Mouse (Mus musculus): ENCODE measurements around the gene Mrgpra2b. TPM values are rescaled to one million over a fixed set of nuclear protein-coding genes. Genes with fewer than 3 reads are reported as not detected.
"Not testable (repeated sequence)": the region's sequence is repeated elsewhere in the genome, so short reads cannot be mapped to it uniquely, and the experiment has no call there.

Mrgpra2b gene
- 0.29 TPM in 1 of 2 replicates, not detected in the other for polyA plus RNA-seq (2014; fragmentation: Nextera tagmentation; extraction: Ambion mirVana)

- H3K9me3 ChIP-seq (ENCODE audit: control insufficient read depth, low read length) = no peaks in the 10 kb centered on the region; the same call in 1 of the 2 replicates
- no peaks in the 10 kb centered on the region for H3K27me3 ChIP-seq (ENCODE audit: control insufficient read depth, insufficient read depth, low read length)
- no peak within 1 kb of the TSS for H3K27ac ChIP-seq (ENCODE audit: low read depth, low read length)
- no peak within 1 kb of the TSS for H3K4me3 ChIP-seq (ENCODE audit: low read depth, low read length)
- no peaks in the 10 kb centered on the region for H3K36me3 ChIP-seq (ENCODE audit: control insufficient read depth, insufficient read depth, low read length)
- no peak within 1 kb of the TSS for H3K9ac ChIP-seq (ENCODE audit: low read length)
- H3K4me1 ChIP-seq (ENCODE audit: control insufficient read depth, insufficient read depth, low read length) = no peaks in the 10 kb centered on the region
- no peak within 1 kb of the TSS for H3K4me2 ChIP-seq
- DNase-seq (ENCODE audit: low spot score, missing footprints) (no peak), ATAC-seq (ENCODE audit: low FRiP score) (no peak)
Observed at GRCm38 (mm10) chr7:47528762-47529161, at the start of gene Mrgpra2b. Gene Mrgpra2b (minus strand): TSS chr7:47528862.

GRCm38 (mm10) chr7:47516379-47516778, 12.3 kb downstream of the Mrgpra2b start:
- Histone ChIP-seq H3K9me3 (ENCODE audit: control insufficient read depth, low read length) (peaks cover 11% of the 10 kb centered on the region; the same call in 1 of the 2 replicates), H3K27ac (ENCODE audit: low read depth, low read length) (no peak overlapping the region), H3K4me2 (no peak overlapping the region), H3K4me1 (ENCODE audit: control insufficient read depth, insufficient read depth, low read length) (no peaks in the 10 kb centered on the region), H3K36me3 (ENCODE audit: control insufficient read depth, insufficient read depth, low read length) (no peaks in the 10 kb centered on the region), H3K4me3 (ENCODE audit: low read depth, low read length) (no peak overlapping the region), H3K9ac (ENCODE audit: low read length) (no peak overlapping the region), H3K27me3 (ENCODE audit: control insufficient read depth, insufficient read depth, low read length) (no peaks in the 10 kb centered on the region)
- ATAC-seq (ENCODE audit: low FRiP score) (no peak), DNase-seq (ENCODE audit: low spot score, missing footprints) (no peak)
- WGBS = 81% methylated on average over 1 of the region's 1 CpGs

- Histone ChIP-seq H3K36me3 (ENCODE audit: control insufficient read depth, insufficient read depth, low read length) (no peaks in the 10 kb centered on the region), H3K4me3 (ENCODE audit: low read depth, low read length) (no peak overlapping the region), H3K9me3 (ENCODE audit: control insufficient read depth, low read length) (peaks cover 11% of the 10 kb centered on the region; the same call in 1 of the 2 replicates), H3K27ac (ENCODE audit: low read depth, low read length) (no peak overlapping the region), H3K27me3 (ENCODE audit: control insufficient read depth, insufficient read depth, low read length) (no peaks in the 10 kb centered on the region), H3K4me2 (no peak overlapping the region), H3K4me1 (ENCODE audit: control insufficient read depth, insufficient read depth, low read length) (no peaks in the 10 kb centered on the region), H3K9ac (ENCODE audit: low read length) (no peak overlapping the region)
- WGBS = 78% methylated on average over 2 of the region's 2 CpGs
- DNase-seq (ENCODE audit: low spot score, missing footprints) = no peak
- no peak for ATAC-seq (ENCODE audit: low FRiP score)
Observed at GRCm38 (mm10) chr7:47515050-47515449, 13.6 kb downstream of the Mrgpra2b start.

GRCm38 (mm10) chr7:47502953-47503352, 25.7 kb downstream of the Mrgpra2b start:
- Histone ChIP-seq H3K27me3 (ENCODE audit: control insufficient read depth, insufficient read depth, low read length) (no peaks in the 10 kb centered on the region), H3K4me2 (no peak overlapping the region), H3K36me3 (ENCODE audit: control insufficient read depth, insufficient read depth, low read length) (no peaks in the 10 kb centered on the region), H3K9ac (ENCODE audit: low read length) (no peak overlapping the region), H3K4me3 (ENCODE audit: low read depth, low read length) (no peak overlapping the region), H3K27ac (ENCODE audit: low read depth, low read length) (no peak overlapping the region), H3K4me1 (ENCODE audit: control insufficient read depth, insufficient read depth, low read length) (no peaks in the 10 kb centered on the region), H3K9me3 (ENCODE audit: control insufficient read depth, low read length) (peaks cover 11% of the 10 kb centered on the region)
- DNase-seq (ENCODE audit: low spot score, missing footprints) (no peak), ATAC-seq (ENCODE audit: low FRiP score) (no peak)
- 84% methylated on average over 4 of the region's 4 CpGs for WGBS

GRCm38 (mm10) chr7:47491266-47491665, 37.4 kb downstream of the Mrgpra2b start:
- H3K4me1 ChIP-seq (ENCODE audit: control insufficient read depth, insufficient read depth, low read length); DNase-seq (ENCODE audit: low spot score, missing footprints); H3K27ac ChIP-seq (ENCODE audit: low read depth, low read length); H3K36me3 ChIP-seq (ENCODE audit: control insufficient read depth, insufficient read depth, low read length); H3K9me3 ChIP-seq (ENCODE audit: control insufficient read depth, low read length); H3K27me3 ChIP-seq (ENCODE audit: control insufficient read depth, insufficient read depth, low read length); H3K9ac ChIP-seq (ENCODE audit: low read length); H3K4me2 ChIP-seq; H3K4me3 ChIP-seq (ENCODE audit: low read depth, low read length); ATAC-seq (ENCODE audit: low FRiP score): not testable (repeated sequence)

GRCm38 (mm10) chr7:47489438-47489837, 39.2 kb downstream of the Mrgpra2b start:
- not testable (repeated sequence) for ATAC-seq (ENCODE audit: low FRiP score); DNase-seq (ENCODE audit: low spot score, missing footprints); H3K4me2 ChIP-seq; H3K36me3 ChIP-seq (ENCODE audit: control insufficient read depth, insufficient read depth, low read length); H3K4me3 ChIP-seq (ENCODE audit: low read depth, low read length); H3K27ac ChIP-seq (ENCODE audit: low read depth, low read length); H3K4me1 ChIP-seq (ENCODE audit: control insufficient read depth, insufficient read depth, low read length); H3K9ac ChIP-seq (ENCODE audit: low read length); H3K9me3 ChIP-seq (ENCODE audit: control insufficient read depth, low read length); H3K27me3 ChIP-seq (ENCODE audit: control insufficient read depth, insufficient read depth, low read length)
- WGBS = no CpG with 5 or more reads among the region's 1 CpGs

- not testable (repeated sequence) for H3K4me1 ChIP-seq (ENCODE audit: control insufficient read depth, insufficient read depth, low read length); H3K4me3 ChIP-seq (ENCODE audit: low read depth, low read length); H3K27me3 ChIP-seq (ENCODE audit: control insufficient read depth, insufficient read depth, low read length); H3K36me3 ChIP-seq (ENCODE audit: control insufficient read depth, insufficient read depth, low read length); H3K9ac ChIP-seq (ENCODE audit: low read length); DNase-seq (ENCODE audit: low spot score, missing footprints); H3K9me3 ChIP-seq (ENCODE audit: control insufficient read depth, low read length); ATAC-seq (ENCODE audit: low FRiP score); H3K4me2 ChIP-seq; H3K27ac ChIP-seq (ENCODE audit: low read depth, low read length)
Observed at GRCm38 (mm10) chr7:47483181-47483580, 45.5 kb downstream of the Mrgpra2b start.

GRCm38 (mm10) chr7:47473904-47474303, 54.8 kb downstream of the Mrgpra2b start:
- H3K36me3 ChIP-seq (ENCODE audit: control insufficient read depth, insufficient read depth, low read length); ATAC-seq (ENCODE audit: low FRiP score); H3K9ac ChIP-seq (ENCODE audit: low read length); DNase-seq (ENCODE audit: low spot score, missing footprints); H3K27me3 ChIP-seq (ENCODE audit: control insufficient read depth, insufficient read depth, low read length); H3K9me3 ChIP-seq (ENCODE audit: control insufficient read depth, low read length); H3K4me2 ChIP-seq; H3K4me3 ChIP-seq (ENCODE audit: low read depth, low read length); H3K27ac ChIP-seq (ENCODE audit: low read depth, low read length); H3K4me1 ChIP-seq (ENCODE audit: control insufficient read depth, insufficient read depth, low read length): not testable (repeated sequence)
- WGBS = 48% methylated on average over 1 of the region's 3 CpGs

- not testable (repeated sequence) for H3K9ac ChIP-seq (ENCODE audit: low read length); DNase-seq (ENCODE audit: low spot score, missing footprints); H3K9me3 ChIP-seq (ENCODE audit: control insufficient read depth, low read length); H3K4me3 ChIP-seq (ENCODE audit: low read depth, low read length); H3K27ac ChIP-seq (ENCODE audit: low read depth, low read length); H3K4me2 ChIP-seq; H3K27me3 ChIP-seq (ENCODE audit: control insufficient read depth, insufficient read depth, low read length); H3K4me1 ChIP-seq (ENCODE audit: control insufficient read depth, insufficient read depth, low read length); ATAC-seq (ENCODE audit: low FRiP score); H3K36me3 ChIP-seq (ENCODE audit: control insufficient read depth, insufficient read depth, low read length)
Observed at GRCm38 (mm10) chr7:47465278-47465981, 63.2 kb downstream of the Mrgpra2b start.
